Mouse (Mus musculus): ENCODE data around the gene Gm21190.
"Not testable (repeated sequence)": the region's sequence is repeated elsewhere in the genome, so short reads cannot be mapped to it uniquely, and the experiment has no call there.

GRCm38 (mm10) chr5:15529122-15529521 is at the start of gene Gm21190:
- TF ChIP-seq CTCF, EP300 (IDR thresholded peaks at IDR 0.05): not testable (repeated sequence)
